Mouse (Mus musculus): ENCODE data around the gene Topbp1. TPM values are rescaled to one million over a fixed set of nuclear protein-coding genes. Genes with fewer than 3 reads are reported as not detected.

Topbp1 gene
- total and polyA plus RNA-seq, 3 experiments = 95.0 to 141 (median 104) TPM

DNA sequence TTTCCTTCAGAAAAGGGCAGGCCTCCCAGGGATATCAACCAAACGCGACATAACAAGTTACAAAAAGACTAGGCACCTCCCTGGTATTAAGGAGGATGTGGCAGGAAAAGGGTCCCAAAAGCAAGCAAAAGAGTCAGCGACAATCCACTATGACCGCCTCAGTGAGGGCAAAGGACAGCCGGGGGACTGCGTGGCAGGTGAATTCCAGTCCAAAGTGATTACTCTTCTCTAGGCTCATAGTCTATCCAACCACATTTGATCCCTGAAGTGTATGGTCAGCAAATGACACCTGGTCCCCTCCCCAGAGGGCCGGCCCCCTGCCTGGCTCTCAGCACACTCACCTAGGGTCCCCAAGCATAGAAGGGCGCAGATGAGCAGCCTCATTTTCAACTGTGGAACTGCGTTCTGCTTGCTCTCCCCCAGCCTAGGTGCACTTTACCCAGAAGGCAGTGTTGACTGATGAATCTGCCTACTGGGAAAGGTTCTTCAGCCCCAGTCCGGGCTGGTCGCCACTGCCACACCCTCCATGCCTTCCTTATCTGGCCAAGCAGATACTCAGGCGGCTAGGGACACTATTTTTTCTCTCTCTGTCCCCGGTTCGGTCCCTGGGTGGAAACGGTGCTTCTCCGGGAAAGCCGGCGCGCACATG is 17.1 kb upstream of the Topbp1 start:
- no peak overlapping the region for H3K4me2 ChIP-seq (ENCODE audit: insufficient read depth, low read depth, poor library complexity, severe bottlenecking)
- H3K4me1 ChIP-seq (ENCODE audit: control insufficient read depth in 1 of 2, insufficient read depth in 2 of 2) = peaks cover 7 to 10% of the 10 kb centered on the region in 2 experiments; a peak in 2 of 4 replicates
- in situ Hi-C loops (cut with MboI; ENCODE audit: low pct_ligation_motif_present, low pct_unique_long_range_greater_than_20kb, low sequenced_read_pairs) = no loop called here
- H3K4me3 ChIP-seq (replicated peaks in 1 of 3; ENCODE audit: low read depth in 2 of 3, low read length in 2 of 3, poor library complexity in 1 of 3) = no peak overlapping the region
- no peaks in the 10 kb centered on the region for H3K27me3 ChIP-seq (replicated peaks)
- no peak overlapping the region for H3K9ac ChIP-seq (ENCODE audit: insufficient read depth, low read depth)
- TF ChIP-seq E2F4 (IDR thresholded peaks at IDR 0.05; ENCODE audit: insufficient replicate concordance, low read depth, low read length) = no peak
- no peak for TF ChIP-seq UBTF (IDR thresholded peaks at IDR 0.05; ENCODE audit: low read depth, low read length)
- TF ChIP-seq EP300 (IDR thresholded peaks at IDR 0.05; ENCODE audit: low read length) = no peak
- no peak for TF ChIP-seq MAFK (IDR thresholded peaks at IDR 0.05; ENCODE audit: insufficient replicate concordance, low read length)
- no peak for TF ChIP-seq GABPA (IDR thresholded peaks at IDR 0.05; ENCODE audit: insufficient replicate concordance, low read depth, low read length)
- no peak for TF ChIP-seq CHD1 (IDR thresholded peaks at IDR 0.05; ENCODE audit: low read depth, low read length)
- no peak for TF ChIP-seq USF1 (IDR thresholded peaks at IDR 0.05; ENCODE audit: low read depth, low read length)
- TF ChIP-seq KAT2A (IDR thresholded peaks at IDR 0.05; ENCODE audit: insufficient replicate concordance, low read length) = no peak
- TF ChIP-seq ELF1 (IDR thresholded peaks at IDR 0.05; ENCODE audit: low read depth, low read length) = no peak
- no peak for TF ChIP-seq ETS1 (conservative IDR thresholded peaks at IDR 0.05; ENCODE audit: low read depth, low read length)
- TF ChIP-seq MEF2A (IDR thresholded peaks at IDR 0.05; ENCODE audit: borderline replicate concordance, low read depth, low read length) = no peak
- no peak for TF ChIP-seq NELFE (IDR thresholded peaks at IDR 0.05; ENCODE audit: low read depth, low read length)
- no peak for TF ChIP-seq ZKSCAN1 (IDR thresholded peaks at IDR 0.05; ENCODE audit: borderline replicate concordance, low read depth, low read length)
- TF ChIP-seq NRF1 (IDR thresholded peaks at IDR 0.05; ENCODE audit: low read depth, low read length) = no peak
- DNase-seq (ENCODE audit: extremely low read depth) = no peak
- no peak overlapping the region for H3K27ac ChIP-seq (ENCODE audit: insufficient read depth, low read depth)
- dilution Hi-C loops (cut with MboI; ENCODE audit: extremely low pct_ligation_motif_present, extremely low pct_unique_long_range_greater_than_20kb, low sequenced_read_pairs) = no loop called here
- no peaks in the 10 kb centered on the region for H3K36me3 ChIP-seq (replicated peaks in 1 of 2; ENCODE audit: control insufficient read depth in 1 of 2, insufficient read depth in 1 of 2, low read length in 1 of 2)
- no peaks in the 10 kb centered on the region for H3K79me2 ChIP-seq (replicated peaks; ENCODE audit: control insufficient read depth, extremely low read depth, insufficient read depth, poor library complexity, severe bottlenecking)
- H3K9me3 ChIP-seq (replicated peaks; ENCODE audit: low read length) = no peaks in the 10 kb centered on the region

DNA sequence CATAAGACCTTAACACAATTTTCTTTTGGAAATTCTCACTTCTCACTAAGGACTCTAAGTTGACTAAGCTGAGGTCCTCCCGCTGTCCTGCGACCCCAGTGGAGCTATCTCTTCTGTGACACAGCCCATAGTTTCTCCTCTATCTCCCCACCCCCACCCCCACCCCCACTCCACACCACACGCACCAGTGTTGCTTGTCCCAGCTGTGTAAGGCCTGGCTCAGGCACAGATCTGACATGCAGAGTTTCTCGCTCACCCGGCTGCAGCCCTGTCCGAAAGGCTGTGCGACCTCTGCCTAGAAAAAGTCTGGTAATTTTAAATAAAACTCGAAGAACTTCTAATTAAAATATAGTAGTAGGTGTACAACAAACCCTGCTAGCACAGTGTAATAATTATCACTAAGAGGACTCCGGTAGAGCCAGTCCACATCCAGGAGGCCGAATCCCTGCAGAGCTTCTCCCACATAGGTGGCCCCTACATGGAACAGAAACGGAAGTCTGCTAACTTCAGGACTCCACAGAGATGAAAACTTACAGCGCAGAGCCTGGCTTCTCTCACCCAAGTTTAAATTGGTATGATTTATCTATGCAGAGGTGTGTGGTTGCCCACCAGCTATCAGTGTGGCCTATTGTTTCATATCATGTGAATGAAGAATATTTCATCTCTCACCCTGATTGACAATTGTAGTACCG is 16.4 kb upstream of the Topbp1 start:
- Histone ChIP-seq H3K4me3 (replicated peaks in 1 of 3; ENCODE audit: low read depth in 2 of 3, low read length in 2 of 3, poor library complexity in 1 of 3) (no peak overlapping the region), H3K9me3 (replicated peaks; ENCODE audit: low read length) (no peaks in the 10 kb centered on the region), H3K4me1 (ENCODE audit: control insufficient read depth in 1 of 2, insufficient read depth in 2 of 2) (peaks cover 7 to 10% of the 10 kb centered on the region in 2 experiments; a peak in 2 of 4 replicates), H3K4me2 (ENCODE audit: insufficient read depth, low read depth, poor library complexity, severe bottlenecking) (no peak overlapping the region), H3K27ac (ENCODE audit: insufficient read depth, low read depth) (no peak overlapping the region), H3K27me3 (replicated peaks) (no peaks in the 10 kb centered on the region), H3K9ac (ENCODE audit: insufficient read depth, low read depth) (no peak overlapping the region), H3K36me3 (replicated peaks in 1 of 2; ENCODE audit: control insufficient read depth in 1 of 2, insufficient read depth in 1 of 2, low read length in 1 of 2) (no peaks in the 10 kb centered on the region), H3K79me2 (replicated peaks; ENCODE audit: control insufficient read depth, extremely low read depth, insufficient read depth, poor library complexity, severe bottlenecking) (no peaks in the 10 kb centered on the region)
- in situ Hi-C loops (cut with MboI; ENCODE audit: low pct_ligation_motif_present, low pct_unique_long_range_greater_than_20kb, low sequenced_read_pairs) = no loop called here
- TF ChIP-seq NRF1 (IDR thresholded peaks at IDR 0.05; ENCODE audit: low read depth, low read length) (no peak), JUN (IDR thresholded peaks at IDR 0.05; ENCODE audit: insufficient read depth, low read depth, low read length) (no peak), MAZ (IDR thresholded peaks at IDR 0.05; ENCODE audit: low read depth, low read length) (no peak), CHD2 (IDR thresholded peaks at IDR 0.05; ENCODE audit: low read length) (no peak), RCOR1 (conservative IDR thresholded peaks at IDR 0.05; ENCODE audit: low read depth, low read length) (no peak), BHLHE40 (IDR thresholded peaks at IDR 0.05; ENCODE audit: low read depth, low read length) (no peak), TCF12 (IDR thresholded peaks at IDR 0.05; ENCODE audit: low read depth, low read length) (no peak), MEF2A (IDR thresholded peaks at IDR 0.05; ENCODE audit: borderline replicate concordance, low read depth, low read length) (no peak), KAT2A (IDR thresholded peaks at IDR 0.05; ENCODE audit: insufficient replicate concordance, low read length) (no peak), RAD21 (IDR thresholded peaks at IDR 0.05; ENCODE audit: low read depth, low read length) (no peak), IRF4 (IDR thresholded peaks at IDR 0.05; ENCODE audit: low read depth, low read length) (no peak), MAX (IDR thresholded peaks at IDR 0.05; ENCODE audit: low read length) (no peak), USF2 (conservative IDR thresholded peaks at IDR 0.05; ENCODE audit: low read depth, low read length) (no peak), POLR2A (IDR thresholded peaks at IDR 0.05; ENCODE audit: low read depth, low read length) (no peak), MAFK (IDR thresholded peaks at IDR 0.05; ENCODE audit: insufficient replicate concordance, low read length) (no peak), CHD1 (IDR thresholded peaks at IDR 0.05; ENCODE audit: low read depth, low read length) (no peak), ZC3H11A (IDR thresholded peaks at IDR 0.05; ENCODE audit: low read depth, low read length) (no peak), MYC (IDR thresholded peaks at IDR 0.05; ENCODE audit: low read depth, low read length) (no peak)
- dilution Hi-C loops (cut with MboI; ENCODE audit: extremely low pct_ligation_motif_present, extremely low pct_unique_long_range_greater_than_20kb, low sequenced_read_pairs) = no loop called here
- no peak for DNase-seq (ENCODE audit: extremely low read depth)

All from CH12.LX (cell line).